Mouse (Mus musculus): ENCODE data around the gene Tgfbi. TPM values are rescaled to one million over a fixed set of nuclear protein-coding genes. Genes with fewer than 3 reads are reported as not detected.

The Tgfbi gene
- 10 to 100 TPM; 75.9 to 99.2 TPM for total RNA-seq (2021)
- long read RNA-seq, experiment 1, transcript Tgfbi-201 (17 exons, 2,714 nt): major isoform, 41 of 68 reads
- long read RNA-seq, experiment 1, partial matches to known transcripts: 23 of 68 reads
- long read RNA-seq, experiment 1, other reads (novel, unspliced or antisense): 4 of 68 reads
- long read RNA-seq, experiment 2, transcript Tgfbi-201 (17 exons, 2,714 nt): major isoform, 44 of 71 reads
- long read RNA-seq, experiment 2, partial matches to known transcripts: 24 of 71 reads
- long read RNA-seq, experiment 2, other reads (novel, unspliced or antisense): 3 of 71 reads

DNA sequence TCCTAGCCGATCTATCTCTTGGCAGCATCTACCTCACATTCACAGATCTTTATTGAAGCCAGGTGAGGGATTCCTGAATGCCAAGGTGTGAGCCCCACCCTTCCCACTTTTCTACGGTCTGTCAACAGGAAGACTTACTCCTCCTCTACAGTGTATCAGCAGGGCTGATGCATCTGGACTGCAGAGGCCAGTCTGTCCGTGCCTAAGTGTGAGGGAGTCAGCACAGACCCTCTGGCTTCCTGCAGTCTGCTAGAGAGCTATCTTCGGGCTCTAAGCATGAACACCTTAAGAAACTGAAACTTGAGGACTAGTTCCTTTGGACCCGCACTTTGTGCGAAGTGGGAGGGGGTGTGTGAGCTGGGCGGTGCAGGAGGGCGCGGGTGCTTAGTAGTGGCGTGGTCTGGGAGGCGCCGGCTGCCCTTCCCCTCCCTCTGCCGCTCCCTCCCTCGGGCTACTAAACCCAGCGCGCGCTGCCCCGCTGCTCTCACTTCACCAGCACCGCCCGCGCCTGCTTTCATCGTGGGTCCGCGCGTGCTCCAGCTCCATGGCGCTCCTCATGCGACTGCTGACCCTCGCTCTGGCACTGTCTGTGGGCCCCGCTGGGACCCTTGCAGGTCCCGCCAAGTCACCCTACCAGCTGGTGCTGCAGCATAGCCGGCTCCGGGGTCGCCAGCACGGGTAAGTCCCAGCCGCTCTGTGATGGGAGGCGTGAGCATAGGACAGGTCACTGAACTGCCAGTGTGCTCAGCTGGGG lies at the start of gene Tgfbi:
Gene Tgfbi, plus strand, starts transcription at position 421 of the 754 bp plus-strand sequence.
- peak; percentile 58 to 71 for DNase-seq (ENCODE audit: low spot score in 2 of 2)

DNA sequence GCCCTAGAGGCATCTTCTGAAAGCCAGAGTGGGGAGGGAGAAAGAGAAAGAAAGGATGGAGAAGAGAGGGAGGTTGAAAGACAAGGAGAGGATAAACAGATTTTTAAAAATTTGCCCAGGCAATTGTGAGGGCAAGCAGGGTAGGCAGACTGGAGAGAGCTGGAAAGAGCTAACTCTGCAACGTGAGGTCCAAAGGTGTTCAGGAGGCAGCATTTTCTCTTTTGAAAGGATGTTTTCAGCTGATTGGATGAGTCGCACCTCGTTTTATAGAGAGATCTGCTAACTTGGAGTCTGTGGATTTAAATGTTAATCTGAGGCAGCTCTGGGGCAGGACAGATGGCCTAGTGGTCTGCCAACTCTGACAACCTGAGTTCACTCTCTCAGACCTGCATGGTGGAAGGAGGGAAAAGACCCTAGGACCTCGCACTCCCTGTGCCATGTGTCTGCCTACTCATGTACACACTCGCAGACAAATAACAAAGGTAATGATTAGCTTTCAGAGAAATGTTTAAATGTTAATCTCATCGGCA lies 49.4 kb upstream of the Tgfbi start:
- DNase-seq (ENCODE audit: low spot score in 2 of 2): no peak

DNA sequence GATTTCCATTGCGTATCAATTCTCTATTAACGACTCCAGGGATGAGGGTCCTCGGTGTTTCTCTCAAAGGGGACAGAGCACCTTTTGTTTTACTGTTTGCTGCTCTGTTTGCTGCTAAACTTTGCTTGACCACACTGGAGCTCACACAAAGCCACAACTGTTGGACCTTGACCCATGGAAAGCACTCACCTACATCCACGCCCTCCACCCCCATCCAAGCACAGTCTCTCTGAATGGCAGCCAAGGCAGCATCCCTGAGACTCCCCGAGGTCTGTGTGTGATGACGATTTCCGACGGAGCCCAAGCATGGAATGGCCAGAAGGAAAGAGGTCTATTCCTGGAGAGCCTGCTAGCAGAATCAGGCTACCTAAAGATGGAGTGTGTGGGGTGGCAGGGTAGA lies 48.2 kb upstream of the Tgfbi start:
- DNase-seq (ENCODE audit: low spot score in 2 of 2): no peak

DNA sequence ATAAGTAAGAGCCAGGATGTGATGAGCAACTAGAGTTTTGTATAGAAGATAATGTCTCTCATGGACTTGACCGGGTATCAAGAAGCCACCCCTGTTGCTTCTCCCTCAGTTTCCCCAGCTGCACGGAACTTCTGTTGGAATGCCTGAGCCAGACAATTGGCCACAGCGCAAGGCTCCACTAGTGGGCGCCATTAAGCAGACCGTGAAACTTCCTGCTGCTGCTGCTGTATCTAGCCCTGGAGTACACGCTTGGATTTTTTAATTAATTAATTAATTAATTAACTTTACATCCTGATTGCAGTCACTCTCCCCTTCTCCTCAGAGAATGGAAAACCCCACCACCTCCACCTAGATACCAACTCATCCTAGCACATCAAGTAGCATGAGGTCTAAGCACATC lies 46.2 kb upstream of the Tgfbi start:
- peak; percentile 30 to 42 for DNase-seq (ENCODE audit: low spot score in 2 of 2)

DNA sequence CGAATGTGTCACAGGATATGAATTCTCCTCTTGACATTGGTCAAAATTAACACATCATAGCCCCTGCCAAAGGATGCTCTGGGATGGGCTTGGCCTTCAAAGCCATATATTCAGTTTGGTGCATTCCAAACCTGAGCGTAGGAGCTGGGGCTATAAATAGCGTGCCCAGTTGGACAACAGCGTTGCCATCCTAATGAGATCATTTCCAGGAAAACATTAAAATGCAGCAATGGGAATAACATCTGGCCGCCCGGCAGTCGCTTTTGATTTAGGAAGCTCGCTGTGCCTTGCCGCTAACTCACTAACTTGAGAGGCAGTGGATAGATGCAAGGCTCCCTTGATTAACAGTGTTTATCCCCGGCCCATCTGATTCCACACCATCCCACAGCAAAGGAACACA lies 43.0 kb upstream of the Tgfbi start:
- peak in 1 of 2 experiments; percentile 18 for DNase-seq (ENCODE audit: low spot score in 2 of 2)

DNA sequence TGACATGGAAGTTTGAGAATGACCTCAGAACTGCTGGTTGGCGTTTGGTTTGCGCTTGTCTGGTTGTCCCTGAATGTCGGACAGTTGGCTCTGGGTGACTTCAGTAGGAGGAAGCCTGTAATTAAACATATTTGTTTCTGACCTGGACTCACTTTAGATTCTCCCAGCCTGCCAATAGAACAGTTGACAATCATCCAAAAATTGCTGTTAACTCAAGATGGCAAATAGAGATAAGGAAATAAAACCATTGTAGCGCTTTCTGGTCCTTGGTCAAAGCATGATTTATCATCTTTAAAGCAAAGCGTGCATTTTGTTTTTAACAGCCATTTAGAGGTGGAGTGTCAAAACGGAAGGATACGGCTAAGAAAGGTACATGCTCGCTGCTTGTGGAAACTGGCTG lies 37.7 kb upstream of the Tgfbi start:
- DNase-seq (ENCODE audit: low spot score in 2 of 2): no peak

DNA sequence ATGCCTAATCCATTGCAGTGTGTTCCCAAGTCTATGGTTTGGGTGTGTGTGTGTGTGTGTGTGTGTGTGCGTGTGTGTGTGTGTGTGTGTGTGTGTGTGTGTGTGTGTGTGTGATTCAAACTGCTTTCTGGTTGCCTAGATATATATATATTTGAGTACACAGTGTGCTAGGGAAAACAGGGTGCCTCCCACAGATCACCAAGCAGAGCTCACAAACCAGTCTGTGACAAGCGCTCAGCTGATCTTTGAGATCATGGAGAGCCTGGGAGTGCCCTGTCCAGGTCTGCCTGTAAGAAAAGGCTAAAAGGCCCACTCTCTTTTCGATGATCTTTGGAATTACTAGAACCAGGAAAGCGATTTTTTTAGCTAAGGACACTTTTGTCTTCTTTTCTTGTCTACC lies 34.2 kb upstream of the Tgfbi start:
- DNase-seq (ENCODE audit: low spot score in 2 of 2): no peak

DNA sequence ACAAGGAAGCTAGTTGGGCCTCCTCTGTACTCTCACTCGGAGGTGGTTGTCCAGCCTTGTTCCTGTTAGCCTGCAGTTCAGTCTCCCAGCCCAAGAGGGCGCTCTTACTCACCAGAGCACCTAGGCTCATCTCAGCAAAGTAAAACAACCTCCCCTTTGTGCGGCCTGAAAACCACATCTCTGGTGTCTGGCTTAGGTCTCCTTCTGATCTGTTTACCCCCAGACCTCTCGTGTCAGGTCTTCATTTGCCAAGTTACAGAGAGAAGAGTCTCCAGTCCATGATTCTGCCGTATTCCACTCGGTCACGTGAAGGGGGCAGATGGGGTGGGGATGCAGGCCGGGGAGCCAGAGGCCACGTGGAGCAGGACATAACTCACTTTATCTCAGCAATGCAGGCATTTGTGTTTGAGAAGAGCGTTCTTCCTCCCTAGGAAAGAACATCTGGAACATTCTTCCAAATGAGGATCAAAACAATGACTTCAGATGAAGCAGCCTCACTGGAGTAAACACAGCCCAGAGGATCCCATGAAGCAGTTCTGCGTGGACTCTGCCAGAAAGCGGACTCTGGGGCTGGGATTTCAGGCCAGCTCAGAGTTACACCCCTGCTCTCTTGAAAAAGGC lies 33.5 kb upstream of the Tgfbi start:
- DNase-seq (ENCODE audit: low spot score in 2 of 2): peak in 1 of 2 experiments; percentile 76

DNA sequence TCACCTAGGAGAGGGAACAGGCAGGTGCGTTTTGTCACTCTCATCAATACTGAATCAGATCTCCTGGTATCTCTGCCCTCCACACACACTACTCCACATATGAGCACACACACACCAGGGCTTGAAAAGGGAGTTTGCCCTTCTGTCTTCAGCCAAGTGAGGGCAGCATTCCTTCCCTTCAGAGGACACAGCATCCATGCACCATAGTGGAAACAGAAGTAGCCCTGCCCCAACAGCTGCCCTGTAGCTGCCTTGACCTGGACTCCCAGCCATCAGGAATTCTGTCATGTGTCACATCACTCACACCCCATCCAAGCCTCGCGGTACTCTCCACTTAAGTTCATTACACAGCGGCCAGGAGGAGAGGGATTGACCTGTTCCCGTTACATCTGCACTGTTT lies 31.2 kb upstream of the Tgfbi start:
- no peak for DNase-seq (ENCODE audit: low spot score in 2 of 2)

DNA sequence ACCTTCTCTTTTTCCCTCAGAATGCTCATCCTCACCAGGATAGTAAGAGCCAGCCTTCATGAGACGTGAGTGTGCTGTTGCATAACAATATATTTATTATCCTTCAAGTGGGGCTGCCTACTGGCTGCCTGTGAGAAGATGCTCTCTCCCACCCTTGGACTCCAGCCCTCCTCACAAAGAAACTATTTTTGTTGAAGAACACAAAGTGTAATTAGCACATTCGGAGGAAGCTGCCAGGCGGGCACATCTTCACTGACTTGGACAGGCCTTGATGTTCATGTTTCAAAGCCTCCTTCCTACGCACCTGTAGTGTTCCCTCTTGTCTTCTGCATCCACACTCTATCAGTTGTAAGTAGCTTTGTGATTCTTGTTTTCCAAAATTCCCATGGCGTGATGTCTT lies 28.9 kb upstream of the Tgfbi start:
- no peak for DNase-seq (ENCODE audit: low spot score in 2 of 2)

DNA sequence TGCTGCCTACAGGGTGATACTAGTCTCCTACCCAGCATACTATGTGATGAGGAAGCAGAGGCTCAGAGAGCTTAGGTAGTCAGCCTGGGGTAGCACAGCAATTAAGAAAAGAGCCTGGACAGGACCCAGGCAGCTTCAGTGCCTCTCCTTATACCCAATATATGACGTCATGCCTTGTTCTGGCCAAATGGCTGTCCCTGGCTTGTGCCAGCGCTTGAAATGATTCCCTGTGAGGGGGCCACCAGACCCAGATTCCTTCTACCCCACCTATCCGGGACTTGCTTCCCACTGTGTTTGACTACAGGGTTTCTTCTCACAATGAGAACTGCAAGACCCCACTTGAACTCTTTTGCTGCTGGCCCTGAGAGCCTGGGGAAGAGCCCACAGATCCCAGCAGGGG lies 27.8 kb upstream of the Tgfbi start:
- peak in 1 of 2 experiments; percentile 29 for DNase-seq (ENCODE audit: low spot score in 2 of 2)

DNA sequence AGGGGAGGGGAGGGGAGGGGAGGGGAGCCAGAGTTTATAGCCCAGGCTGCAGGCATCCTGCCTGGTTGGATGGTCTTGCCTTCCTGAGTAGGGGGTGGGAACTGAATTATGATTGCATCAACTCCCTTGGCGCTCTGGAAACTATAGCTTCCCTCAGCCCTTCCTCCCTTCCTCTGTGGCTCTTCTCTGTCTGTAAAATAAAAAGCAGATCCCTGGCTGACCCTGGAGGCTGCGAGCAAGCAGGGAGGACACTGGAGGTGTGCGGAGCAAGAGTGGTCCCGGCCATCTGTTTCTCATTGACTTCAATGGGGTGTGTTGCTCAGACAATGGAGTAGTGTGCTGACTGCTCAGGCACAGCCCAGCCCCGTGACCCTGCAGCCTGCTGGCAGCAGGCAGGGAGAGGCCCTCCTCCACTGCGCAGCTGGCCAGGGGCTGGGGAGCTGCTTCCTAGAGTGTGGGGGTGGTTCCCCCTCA lies 27.3 kb upstream of the Tgfbi start:
- DNase-seq (ENCODE audit: low spot score in 2 of 2): peak; percentile 62 to 78

DNA sequence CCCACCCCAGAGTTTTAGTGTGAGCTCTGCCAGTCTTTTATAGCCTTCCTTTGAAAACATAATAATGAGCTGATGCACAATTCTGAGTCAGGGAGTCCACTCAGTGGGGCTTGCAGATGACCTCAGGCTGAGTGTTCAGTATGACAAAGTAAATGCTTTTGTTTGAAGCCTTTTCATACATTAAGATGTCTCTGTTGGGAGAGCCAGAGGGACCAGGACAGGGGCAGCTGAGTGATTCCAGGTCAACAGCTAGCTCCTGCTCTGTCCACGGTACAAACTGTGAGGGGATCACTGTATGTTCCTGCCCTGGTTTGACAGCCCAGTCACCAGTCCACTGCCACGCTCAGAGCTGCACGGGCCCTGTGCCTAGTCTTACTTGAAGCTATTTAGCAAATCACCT lies 26.6 kb upstream of the Tgfbi start:
- DNase-seq (ENCODE audit: low spot score in 2 of 2): no peak

DNA sequence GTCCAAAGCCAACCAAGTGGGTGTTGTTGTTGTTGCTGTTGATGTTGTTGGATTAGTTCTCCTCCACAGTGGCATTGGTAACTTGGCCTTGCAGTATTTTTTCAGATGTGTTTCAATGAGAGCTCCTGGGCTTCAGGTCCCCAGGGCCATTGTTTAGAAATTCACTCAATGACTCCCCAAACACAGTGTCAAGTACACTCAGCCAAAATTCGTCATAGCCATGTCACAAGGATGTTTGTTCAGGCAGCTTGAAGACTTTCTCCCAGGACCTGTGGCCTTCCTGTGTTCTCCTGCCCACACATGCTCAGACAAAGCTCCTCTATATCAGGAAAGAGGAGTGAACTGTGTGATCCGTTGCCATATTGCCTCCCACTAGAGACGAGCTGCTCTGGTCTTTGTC lies 23.3 kb upstream of the Tgfbi start:
- DNase-seq (ENCODE audit: low spot score in 2 of 2): no peak

DNA sequence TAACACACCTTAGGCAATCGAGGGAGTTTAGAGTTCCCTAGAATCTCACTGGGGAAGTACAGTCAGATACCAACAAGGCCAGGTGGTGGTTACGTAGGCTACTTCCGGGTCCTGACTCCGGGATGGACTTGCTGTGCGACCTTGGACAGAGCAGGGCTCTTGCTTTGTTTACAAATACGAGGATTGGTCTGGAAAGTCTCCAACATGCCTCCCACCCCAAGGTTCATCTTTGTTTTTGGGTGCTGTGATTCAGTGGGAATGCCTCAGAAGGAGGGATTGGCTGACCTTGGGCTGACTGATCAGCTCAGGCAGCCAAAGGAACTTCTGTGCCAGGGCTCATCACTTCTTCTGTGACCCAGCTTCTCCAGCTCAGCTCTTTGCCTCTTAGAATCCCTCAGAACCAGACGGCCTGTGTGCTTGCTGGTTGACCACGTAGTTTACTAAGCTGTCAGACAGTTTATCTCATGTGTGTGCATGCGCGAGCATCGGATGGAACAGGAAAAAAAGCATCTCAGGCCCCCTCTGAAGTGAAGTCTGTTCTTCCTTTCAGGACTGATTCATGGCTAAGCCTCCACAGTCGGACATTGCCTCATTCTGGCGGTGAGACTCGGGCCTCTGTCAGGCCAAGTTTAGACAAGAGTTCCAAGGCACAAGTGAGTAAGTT lies 20.7 kb upstream of the Tgfbi start:
- peak in 1 of 2 experiments; percentile 63 for DNase-seq (ENCODE audit: low spot score in 2 of 2)

DNA sequence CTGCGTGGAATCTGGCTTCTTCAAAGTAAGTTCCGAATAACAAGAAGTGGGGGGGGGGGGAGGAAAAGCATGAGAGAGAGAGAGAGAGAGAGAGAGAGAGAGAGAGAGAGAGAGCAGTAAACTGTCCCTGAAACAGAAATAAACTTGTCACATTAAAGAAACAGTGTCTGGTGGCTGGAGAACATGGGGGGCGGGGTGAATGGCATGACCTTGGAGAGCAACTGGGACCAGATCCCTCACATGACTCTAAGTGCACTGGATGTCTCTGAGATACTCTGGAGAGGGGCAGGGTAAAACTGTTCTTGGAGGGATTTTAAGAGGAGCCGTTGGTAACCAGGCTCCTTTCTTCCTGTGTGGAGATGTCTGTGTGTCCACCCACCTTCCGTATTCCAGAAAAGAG lies 19.1 kb upstream of the Tgfbi start:
- DNase-seq (ENCODE audit: low spot score in 2 of 2): no peak

DNA sequence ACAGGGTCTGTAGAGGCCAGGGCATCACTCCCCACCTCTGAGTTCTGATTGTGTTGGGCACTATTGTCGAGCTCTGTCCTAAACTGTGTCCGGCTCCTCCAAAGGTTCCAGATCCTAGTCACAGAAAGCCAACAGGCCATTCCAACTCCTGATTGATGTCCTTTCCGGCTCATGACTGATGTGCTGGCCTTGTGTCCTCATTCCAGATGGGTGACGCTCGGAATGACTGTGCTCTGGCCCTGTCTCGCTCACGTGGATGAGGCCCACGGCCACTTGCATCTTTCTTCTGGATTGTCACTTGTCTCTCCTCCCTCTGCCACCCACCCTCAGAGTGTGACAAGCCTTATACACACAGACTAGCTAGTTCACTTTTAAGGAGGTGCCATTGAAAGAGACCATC lies 18.1 kb upstream of the Tgfbi start:
- DNase-seq (ENCODE audit: low spot score in 2 of 2): no peak

DNA sequence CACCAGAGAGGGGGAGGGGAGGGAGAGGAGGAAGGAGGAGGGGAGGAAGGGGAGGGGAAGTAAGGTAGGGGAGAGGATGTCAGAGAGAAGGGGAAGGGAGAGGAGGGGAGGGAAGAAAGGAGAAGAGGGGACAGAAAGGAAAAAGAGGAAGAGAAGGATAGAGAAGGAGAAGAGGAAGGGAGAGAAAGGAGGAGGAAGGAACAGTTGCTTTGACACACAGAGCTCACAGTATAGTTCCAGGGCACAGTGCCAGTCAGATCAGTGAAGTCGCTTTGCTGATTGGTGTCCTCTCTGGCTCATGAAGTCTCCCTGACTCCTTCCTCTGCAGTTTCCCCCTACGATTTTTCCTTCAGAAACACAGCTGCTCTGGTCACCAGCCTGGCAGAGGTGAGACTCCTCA lies 17.4 kb upstream of the Tgfbi start:
- DNase-seq (ENCODE audit: low spot score in 2 of 2): no peak

DNA sequence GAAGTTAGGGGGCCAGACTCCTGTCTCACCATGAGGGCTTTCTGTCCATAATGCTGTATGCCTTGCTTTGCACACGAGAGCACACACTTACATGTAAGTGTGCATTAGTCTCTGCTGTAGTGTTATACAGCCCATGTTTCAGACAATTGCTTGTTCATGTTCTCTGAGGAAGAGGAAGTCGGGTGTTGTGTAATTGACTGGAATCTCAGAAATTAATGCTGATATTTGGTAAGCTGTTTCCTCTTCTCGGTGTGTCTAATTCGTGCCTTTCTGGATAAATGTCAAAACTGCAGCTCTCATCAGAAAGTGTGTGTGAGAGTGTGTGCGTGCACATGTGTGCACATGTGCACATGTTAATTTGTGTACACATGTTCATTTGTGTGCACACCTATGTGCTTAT lies 16.1 kb upstream of the Tgfbi start:
- DNase-seq (ENCODE audit: low spot score in 2 of 2): no peak

DNA sequence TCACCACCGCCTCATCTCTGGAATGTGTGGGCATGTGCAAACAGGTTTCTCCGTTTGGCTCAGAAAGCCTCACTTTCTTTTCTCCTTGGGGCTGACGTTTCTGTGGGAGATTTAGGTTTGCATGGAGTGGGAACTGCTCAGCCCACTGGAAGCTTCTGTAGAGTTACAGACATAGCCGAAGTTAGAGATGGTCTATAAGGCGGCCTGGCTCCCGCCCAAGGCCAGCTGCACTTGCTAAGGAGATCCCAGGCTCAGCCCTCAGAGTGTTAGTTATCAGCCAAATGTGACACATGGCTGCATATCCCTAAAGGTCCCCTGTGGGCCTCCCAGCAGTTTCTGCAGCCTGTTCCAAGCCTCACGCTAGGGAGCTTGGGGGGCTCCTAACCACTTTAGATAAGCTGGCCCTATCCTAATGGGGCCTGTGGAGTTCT lies 15.3 kb upstream of the Tgfbi start:
- DNase-seq (ENCODE audit: low spot score in 2 of 2): peak in 1 of 2 experiments; percentile 71

DNA sequence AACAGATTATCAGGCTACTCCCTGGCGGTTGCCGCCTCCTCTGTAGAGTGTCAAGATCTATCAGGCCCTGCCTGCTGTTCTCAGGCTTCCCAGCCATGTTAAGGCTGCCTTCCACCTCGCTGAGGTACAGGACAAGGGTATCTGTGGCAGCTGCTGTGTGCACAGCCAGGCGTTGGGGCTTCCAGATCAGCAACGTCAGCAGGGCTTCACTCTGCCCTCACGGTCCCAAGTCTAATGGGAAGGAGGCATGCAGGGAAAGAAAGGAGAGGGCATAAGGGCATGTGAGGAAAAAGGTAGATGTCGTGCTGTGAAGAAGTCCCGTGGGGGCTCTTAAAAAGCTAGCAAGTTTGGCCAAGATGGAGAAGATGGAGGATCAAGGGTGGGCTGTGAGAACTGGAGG lies 14.1 kb upstream of the Tgfbi start:
- no peak for DNase-seq (ENCODE audit: low spot score in 2 of 2)

Measured in gastrocnemius, postnatal 4 days (tissue).